Mouse (Mus musculus) right cerebral cortex, postnatal 25 days (tissue): ENCODE results near the gene Hoxb9.

ENCODE experiments used
- DNase-seq: peaks from one replicate; pipeline ENCODE4 v3.0.0; 2022

The Hoxb9 gene

GRCm38 (mm10) chr11:96284774-96285734, 13.8 kb downstream of the Hoxb9 start:
- no peak for DNase-seq

- DNase-seq = no peak
These were observed 14.8 kb downstream of the Hoxb9 start, which contains the start of gene Hoxb7 for GRCm38 (mm10) chr11:96285771-96286738. Gene Hoxb7 (plus strand): TSS chr11:96286623.

GRCm38 (mm10) chr11:96286739-96287385, 15.6 kb downstream of the Hoxb9 start:
- DNase-seq = no peak

- DNase-seq = no peak
These were observed 16.2 kb downstream of the Hoxb9 start for GRCm38 (mm10) chr11:96287411-96287810.

GRCm38 (mm10) chr11:96288455-96289221, 17.4 kb downstream of the Hoxb9 start:
- DNase-seq = no peak

- no peak for DNase-seq
These were observed 18.0 kb downstream of the Hoxb9 start for GRCm38 (mm10) chr11:96289293-96289692.

GRCm38 (mm10) chr11:96289837-96290236, 18.6 kb downstream of the Hoxb9 start:
- DNase-seq = no peak

GRCm38 (mm10) chr11:96290705-96291355, 19.6 kb downstream of the Hoxb9 start:
- DNase-seq = no peak

- DNase-seq = no peak
These were observed 20.7 kb downstream of the Hoxb9 start, which contains the start of gene Hoxb6 for GRCm38 (mm10) chr11:96291681-96292564. Gene Hoxb6 (plus strand): TSS chr11:96292476.

- DNase-seq = no peak
These were observed 21.5 kb downstream of the Hoxb9 start for GRCm38 (mm10) chr11:96292565-96293301.

GRCm38 (mm10) chr11:96293302-96293921, 22.2 kb downstream of the Hoxb9 start:
- DNase-seq = no peak

GRCm38 (mm10) chr11:96294245-96295091, 23.2 kb downstream of the Hoxb9 start:
- no peak for DNase-seq

GRCm38 (mm10) chr11:96295092-96295835, 24.0 kb downstream of the Hoxb9 start:
- no peak for DNase-seq

GRCm38 (mm10) chr11:96296997-96297396, 25.7 kb downstream of the Hoxb9 start:
- DNase-seq = no peak

GRCm38 (mm10) chr11:96297428-96297827, 26.2 kb downstream of the Hoxb9 start:
- no peak for DNase-seq

- DNase-seq = no peak
These were observed 26.8 kb downstream of the Hoxb9 start for GRCm38 (mm10) chr11:96297968-96298635.
